Mouse (Mus musculus): ENCODE measurements around the gene Rbms2.
"Not testable (repeated sequence)": the region's sequence is repeated elsewhere in the genome, so short reads cannot be mapped to it uniquely, and the experiment has no call there.

Rbms2 gene

DNA sequence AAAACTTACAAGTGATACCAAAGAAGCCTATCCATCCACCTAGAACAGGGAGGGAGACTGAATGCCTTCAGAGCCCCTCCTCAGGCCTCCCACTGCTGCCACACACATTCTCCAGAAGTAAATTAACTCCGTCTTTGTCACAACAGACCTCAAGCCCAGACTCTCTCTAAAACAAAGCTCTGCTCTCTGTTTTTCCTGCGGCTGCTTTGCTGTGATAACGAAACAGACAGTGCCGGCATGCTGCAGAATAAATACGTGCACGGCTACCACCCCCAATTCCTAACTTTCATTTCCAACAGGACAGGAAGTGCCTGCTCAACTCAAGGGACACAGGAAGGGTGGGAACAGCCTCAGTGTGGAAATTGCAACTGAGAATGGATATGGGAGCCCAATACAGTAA lies at the start of gene Rbms2:
Gene Rbms2, minus strand, starts transcription at position 309 of the 400 bp plus-strand sequence.
- no peak for DNase-seq

GRCm38 (mm10) chr10:128228009-128228408 lies 47.9 kb upstream of the Rbms2 start:
- DNase-seq = no peak

GRCm38 (mm10) chr10:128227592-128227991 lies 47.5 kb upstream of the Rbms2 start:
- no peak for DNase-seq

DNA sequence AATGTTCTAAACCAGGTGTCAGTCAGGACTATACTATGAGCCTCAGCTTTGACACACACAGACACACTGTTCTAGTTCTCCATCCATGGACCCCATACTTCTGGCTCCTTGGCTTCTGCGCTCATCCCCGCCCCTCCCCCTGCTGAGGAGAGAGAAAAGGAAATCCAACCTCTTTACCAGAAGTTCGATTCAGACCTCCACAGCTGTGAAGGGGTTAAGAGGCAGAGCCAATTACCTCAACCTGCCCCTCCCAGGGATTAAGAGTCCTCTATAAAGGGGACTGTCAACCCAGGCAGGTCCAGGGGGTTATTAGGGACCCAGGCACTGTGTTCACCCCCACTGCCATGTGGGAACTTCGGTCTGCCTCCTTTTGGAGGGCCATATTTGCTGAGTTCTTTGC lies 45.4 kb upstream of the Rbms2 start, which contains the start of gene Mip:
Gene Mip, plus strand, starts transcription at position 301 of the 400 bp plus-strand sequence.
- no peak for DNase-seq

DNA sequence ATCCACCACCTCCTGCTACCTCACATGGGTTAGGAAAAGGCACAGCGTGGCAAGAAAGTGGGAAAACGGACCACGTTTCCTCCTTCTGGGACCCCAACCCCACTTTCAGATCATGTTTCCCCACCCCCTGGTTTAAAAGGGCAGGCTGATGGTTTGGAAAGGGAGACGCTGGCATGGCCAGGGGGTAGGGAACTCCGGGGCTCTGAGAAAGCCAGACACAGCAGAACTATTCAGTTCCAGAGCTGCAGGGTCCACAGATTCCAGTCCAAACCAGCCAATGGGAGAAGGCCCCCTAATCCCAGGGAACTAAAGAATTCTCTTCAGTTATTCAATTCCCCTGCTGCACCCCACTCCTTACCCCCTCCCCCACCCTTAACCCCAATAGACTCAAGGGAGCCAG lies 45.0 kb upstream of the Rbms2 start:
- no peak for DNase-seq

DNA sequence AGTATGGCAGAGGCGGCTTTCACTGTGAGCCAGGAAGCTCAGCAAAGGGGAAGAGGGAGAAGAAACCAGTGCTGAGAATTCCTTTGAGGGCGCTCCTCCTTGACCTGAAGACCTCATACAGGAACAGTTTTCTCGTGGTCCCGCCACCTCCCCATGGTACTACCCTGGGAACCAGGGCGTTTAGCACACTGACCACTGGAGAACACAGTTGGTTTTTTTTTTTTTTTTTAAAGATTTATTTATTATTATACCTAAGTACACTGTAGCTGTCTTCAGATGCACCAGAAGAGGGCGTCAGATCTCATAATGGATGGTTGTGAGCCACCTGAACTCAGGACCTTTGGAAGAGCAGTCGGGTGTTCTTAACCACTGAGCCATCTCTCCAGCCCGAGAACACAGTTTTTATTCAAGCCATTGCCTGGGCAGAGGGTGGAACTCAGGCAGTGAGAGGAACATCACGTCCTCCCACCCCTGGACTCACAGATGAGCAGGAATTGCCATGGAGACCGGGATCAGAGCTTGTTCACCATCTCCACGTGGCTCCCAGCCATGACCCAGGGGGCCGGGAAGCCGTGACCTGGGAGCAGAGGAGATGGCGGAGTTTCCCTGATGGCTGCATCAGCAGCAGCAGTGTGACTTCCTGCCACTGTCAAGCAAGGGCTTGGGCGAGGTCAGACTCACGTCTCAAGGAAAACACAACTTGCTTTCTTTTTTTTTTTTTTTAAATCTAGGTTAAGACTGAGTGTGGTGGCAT lies 41.6 kb upstream of the Rbms2 start:
- no peak for DNase-seq

DNA sequence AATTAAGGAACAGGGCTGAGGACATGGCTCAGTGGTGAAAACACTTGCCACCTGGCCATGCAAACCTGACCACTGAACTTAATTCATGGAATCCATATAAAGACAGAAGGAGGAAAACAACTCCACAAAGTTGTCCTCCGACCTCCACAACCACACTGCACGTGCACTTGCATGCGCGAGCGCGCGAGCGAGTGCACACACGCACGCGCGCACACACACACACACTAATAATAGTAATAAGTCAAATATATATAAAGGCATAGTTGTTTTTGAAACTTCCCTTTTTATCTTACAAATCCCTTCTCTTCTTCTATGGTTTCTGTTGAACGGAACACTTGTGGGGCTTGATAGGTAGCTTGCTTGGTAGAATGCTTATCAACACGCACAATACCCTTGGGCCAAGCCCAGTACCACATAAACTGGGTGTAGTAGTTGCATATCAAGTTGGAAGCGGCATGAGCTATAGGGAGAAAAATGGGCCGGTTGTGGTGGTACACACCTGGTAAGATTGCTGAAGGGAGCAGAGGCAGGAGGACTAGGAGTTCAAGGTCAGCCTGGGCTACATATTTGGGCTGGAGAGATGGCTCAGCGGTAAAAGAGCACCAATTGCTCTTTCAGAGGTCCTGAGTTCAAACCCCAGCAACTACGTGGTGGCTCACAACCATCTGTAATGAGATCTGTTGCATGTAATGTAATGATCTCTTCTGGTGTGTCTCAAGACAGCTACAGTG lies 38.5 kb upstream of the Rbms2 start:
- no peak for DNase-seq

DNA sequence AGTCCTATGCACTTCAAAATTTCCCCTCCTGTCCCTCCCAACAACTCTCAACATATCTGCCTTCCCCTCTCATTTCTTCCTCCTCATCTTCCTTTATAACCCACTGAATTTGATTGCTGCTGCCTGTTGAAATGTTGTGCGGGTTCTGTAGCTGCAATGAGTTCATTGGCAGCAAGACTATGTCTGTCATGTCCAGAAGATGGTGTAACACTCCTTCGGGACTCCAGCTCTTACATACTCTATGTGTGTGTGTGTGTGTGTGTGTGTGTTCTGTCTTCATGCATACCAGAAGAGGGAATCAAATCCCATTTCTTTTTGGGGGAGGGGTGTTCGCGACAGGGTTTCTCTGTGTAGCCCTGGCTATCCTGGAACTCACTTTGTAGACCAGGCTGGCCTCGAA lies 34.9 kb upstream of the Rbms2 start:
- DNase-seq = no peak

DNA sequence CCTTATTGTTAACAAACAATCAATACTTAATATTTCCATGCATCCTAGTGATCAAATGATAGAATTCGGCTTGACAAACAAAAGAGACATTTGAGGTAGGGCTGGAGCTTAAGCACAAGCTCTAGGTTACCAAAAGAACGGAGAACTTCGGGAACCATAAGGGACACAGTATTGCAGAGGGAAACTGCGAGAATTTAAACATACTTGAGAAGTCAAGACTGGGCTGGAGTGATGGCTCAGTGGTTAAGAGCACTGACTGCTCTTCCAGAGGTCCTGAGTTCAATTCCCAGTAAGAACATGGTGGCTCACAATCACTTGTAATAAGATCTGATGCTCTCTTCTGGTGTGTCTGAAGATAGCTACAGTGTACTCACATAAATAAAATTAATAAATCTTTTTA lies 34.0 kb upstream of the Rbms2 start:
- DNase-seq = not testable (repeated sequence)

- DNase-seq = peak; percentile 36 to 63
Measured at GRCm38 (mm10) chr10:128212871-128213323, 32.8 kb upstream of the Rbms2 start.

DNA sequence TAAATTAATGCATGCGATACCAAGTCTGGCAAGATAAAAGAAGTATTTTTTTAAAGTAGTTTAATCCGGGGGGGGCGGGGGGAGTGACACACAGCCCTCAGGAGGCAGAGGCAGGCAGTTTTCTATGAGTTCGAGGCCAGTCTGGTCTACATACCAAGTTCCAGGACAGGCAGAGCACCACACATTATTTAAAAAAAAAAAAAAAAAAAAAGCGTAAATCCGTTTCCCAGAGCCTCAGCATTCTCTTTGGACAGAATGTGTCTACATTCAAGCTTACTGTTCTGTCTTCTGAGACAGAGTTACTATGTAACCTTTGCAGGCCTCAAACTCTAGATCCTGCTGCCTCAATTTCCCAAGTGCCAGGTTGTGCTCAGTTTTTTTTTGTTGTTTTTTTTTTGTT lies 32.1 kb upstream of the Rbms2 start:
- DNase-seq = no peak

GRCm38 (mm10) chr10:128211390-128212108 lies 31.5 kb upstream of the Rbms2 start, which contains the start of gene Spryd4:
TSS of gene Spryd4 (minus strand) at chr10:128211807.
- peak; percentile 76 to 91 for DNase-seq

GRCm38 (mm10) chr10:128210954-128211353 lies 30.9 kb upstream of the Rbms2 start:
- no peak for DNase-seq

DNA sequence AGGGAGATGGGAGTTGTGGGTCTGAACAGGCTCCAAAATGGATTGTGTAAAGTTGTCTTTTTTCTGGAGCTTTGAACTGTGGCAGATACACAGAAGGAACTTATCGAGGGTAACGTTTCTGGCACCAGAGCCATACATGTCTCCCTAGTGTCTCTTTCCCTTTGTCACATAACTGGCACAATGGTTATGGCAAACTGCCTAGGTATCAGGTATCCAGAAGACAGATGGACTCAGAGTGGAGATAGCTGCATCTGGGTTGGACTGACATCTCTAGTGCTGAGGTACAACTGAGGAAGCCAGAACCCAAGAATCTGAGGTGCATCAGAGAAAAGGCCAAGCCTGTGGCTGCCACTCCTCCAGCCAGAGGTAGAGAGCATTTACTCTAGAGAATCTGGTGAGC lies 30.0 kb upstream of the Rbms2 start:
- no peak for DNase-seq

- DNase-seq = no peak
Measured at GRCm38 (mm10) chr10:128209311-128210009, 29.4 kb upstream of the Rbms2 start.

GRCm38 (mm10) chr10:128208326-128208725 lies 28.2 kb upstream of the Rbms2 start:
- DNase-seq = no peak

DNA sequence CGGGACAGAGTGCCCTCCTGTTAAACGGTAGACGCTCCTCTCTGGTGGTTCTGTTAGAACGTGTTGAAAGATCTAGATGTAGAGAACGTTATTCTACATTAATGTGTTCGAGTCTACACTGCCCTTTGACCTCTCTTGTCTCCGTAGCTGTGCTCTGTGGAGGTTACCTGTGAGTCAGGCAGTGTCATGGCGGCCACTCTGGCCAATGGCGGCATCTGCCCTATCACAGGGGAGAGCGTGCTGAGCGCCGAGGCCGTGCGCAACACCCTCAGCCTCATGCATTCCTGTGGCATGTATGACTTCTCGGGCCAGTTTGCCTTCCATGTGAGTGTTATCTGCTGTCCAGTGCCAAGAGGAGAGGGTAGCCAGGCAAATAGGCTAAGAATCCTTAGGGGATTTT lies 24.8 kb upstream of the Rbms2 start:
- DNase-seq = no peak

GRCm38 (mm10) chr10:128201856-128202255 lies 21.8 kb upstream of the Rbms2 start:
- DNase-seq = no peak

DNA sequence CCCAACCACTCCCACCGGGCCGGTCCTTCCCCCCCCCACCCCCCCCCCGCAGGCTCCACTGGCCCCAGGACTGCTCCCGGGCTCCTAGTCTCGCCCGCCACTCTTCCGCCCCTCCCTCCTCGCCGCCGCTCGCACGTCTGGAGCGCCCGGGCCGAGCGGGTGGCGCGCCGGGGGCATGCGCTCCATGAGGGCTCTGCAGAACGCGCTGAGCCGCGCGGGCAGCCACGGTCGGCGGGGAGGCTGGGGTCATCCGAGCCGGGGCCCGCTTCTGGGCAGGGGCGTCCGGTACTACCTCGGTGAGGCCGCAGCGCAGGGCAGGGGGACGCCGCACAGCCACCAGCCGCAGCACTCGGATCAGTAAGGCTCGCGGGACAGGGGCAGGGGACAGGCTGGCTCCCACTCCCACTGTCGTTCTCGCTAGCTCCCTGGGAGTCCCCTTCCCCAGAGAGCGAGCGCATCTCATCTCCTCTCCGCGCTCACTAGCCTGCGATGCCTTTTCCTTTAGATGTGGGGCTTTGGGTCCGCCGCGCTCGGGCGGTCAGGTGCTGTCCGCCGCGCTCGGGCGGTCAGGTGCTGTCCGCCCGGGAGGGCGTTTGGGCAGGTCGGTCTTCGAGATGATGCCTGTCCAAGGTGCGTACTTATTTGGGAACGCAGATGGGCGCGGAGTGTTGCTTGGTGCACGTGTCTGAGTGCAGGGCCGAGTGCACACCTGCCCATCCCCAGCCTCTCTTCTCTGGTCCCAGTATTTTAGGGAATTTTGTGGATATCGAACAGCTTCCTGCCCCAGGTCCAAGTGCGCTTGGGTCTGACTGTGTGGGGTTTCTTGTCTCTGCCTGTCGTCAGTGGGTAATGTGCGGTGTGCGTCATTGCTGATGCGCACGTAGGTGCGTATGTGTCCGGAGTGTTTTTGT lies 14.7 kb upstream of the Rbms2 start:
- DNase-seq = peak; percentile 16 to 36

DNA sequence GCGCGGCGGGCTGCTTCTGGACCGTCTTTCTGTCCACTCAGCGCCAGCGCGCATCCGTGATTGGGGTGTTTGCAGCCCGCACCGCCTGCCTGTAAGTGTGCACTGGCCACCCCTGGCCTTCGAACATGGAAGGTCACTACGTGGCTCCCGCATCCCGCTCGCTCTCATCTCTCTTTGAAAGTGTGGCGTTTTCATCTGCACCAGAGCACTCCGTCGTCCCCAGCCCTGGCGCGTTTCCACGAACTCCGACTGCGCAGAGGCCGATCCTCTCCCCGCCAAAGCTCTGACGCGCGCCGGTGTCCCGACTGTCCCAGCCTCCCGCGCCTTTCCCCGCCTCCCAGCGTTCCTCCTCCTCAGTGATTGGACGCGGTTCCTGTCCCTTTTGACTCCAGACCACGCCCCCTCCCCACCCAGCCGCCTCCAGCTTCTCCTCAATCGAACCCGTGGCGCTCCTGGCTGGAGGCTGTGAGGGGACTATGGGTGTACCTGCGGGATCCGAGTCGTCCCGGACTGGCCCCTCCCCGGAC lies 14.0 kb upstream of the Rbms2 start, which contains the start of gene Gls2:
Gene Gls2, plus strand, starts transcription at position 434 of the 527 bp plus-strand sequence.
- peak; percentile 74 to 81 for DNase-seq

DNA sequence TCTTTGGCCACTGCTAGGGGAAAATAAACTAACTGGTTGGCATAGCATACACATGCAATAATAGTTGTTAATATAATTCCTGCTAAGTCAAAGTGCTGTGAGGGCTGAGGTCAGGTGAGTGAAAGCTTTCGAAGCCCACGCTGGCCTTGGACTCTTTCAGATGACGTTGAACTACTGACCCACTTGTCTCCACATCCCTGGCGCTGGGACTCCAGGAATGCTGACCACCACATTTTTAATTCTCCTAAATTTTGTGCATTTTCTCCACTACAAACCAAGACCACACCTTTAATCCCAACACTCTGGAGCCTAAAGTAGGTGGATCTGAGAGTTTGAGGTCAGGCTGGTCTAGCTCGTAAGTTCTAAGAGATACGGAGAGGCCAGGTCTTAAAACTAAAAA lies 13.0 kb upstream of the Rbms2 start:
- DNase-seq = no peak
